Comparison of ENCODE assay signal across 21 mouse cellular contexts in the genomic region with DNA sequence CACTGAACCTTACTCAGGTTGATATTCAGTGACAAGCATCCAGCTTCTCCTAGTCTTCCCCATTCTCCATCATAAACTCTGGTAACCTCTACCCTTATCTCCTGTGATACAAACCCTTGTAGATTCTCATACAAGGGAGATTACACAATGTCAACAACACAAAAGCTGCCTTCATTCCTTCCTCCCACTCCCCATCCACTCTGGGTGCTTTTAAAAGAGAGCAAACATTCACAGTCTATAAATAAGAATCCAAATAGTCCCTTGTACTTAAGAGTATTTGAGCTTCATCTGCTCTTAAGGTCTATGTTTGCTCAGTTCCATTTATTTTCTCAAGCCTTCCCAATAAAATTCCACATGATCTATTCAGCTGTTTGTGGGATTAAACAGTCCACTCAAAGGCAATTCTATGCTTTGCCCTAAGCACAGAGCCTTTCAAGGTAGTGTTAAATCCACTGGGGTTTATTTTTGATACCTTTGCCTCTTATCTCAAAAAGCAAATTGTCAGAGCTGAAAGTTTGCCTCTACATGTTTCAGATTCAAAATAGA.
DNase-seq lines count a peak whose midpoint lies in the region; ATAC-seq and TF ChIP-seq lines count a peak whose summit lies in the region.
"Had no signal": no experiment of that assay in that cellular context is flagged by ENCODE, and none has a peak within 500 bp of the region (broad histone marks: within the 10 kb centered on the region; RNA-seq: fewer than 3 reads in every experiment).

No protein-coding gene starts in this region.

- no peak overlapping the region for H3K4me2 ChIP-seq in forebrain, postnatal 0 days (ENCODE audit: low read depth)
- H3K4me2 ChIP-seq in forebrain, embryonic 11.5 days (ENCODE audit: low read depth, low read length, severe bottlenecking), result no peak overlapping the region
- H3K4me2 ChIP-seq in lung, embryonic 16.5 days (ENCODE audit: low read depth, low read length), result no peak overlapping the region
- no peak overlapping the region for H3K4me2 ChIP-seq in stomach, embryonic 14.5 days (replicated peaks; ENCODE audit: low read depth, low read length)
- H3K4me2 ChIP-seq in stomach, postnatal 0 days (replicated peaks; ENCODE audit: low read depth), result no peak overlapping the region
- H3K4me2 ChIP-seq in liver, embryonic 12.5 days, result no peak overlapping the region
- H3K4me2 ChIP-seq: kidney, embryonic 15.5 days; limb, embryonic 12.5 days; midbrain, embryonic 12.5 days had no signal

- no peaks in the 10 kb centered on the region for H3K36me3 ChIP-seq in forebrain, postnatal 0 days (ENCODE audit: insufficient read depth)
- no peaks in the 10 kb centered on the region for H3K36me3 ChIP-seq in forebrain, embryonic 11.5 days (ENCODE audit: control insufficient read depth, insufficient read depth, low read length)
- H3K36me3 ChIP-seq in lung, embryonic 16.5 days (ENCODE audit: control insufficient read depth, insufficient read depth, low read length), result no peaks in the 10 kb centered on the region
- H3K36me3 ChIP-seq in stomach, embryonic 14.5 days (ENCODE audit: control insufficient read depth, insufficient read depth, low read length), result no peaks in the 10 kb centered on the region
- no peaks in the 10 kb centered on the region for H3K36me3 ChIP-seq in stomach, postnatal 0 days (ENCODE audit: control insufficient read depth, insufficient read depth, low read length)
- H3K36me3 ChIP-seq in liver, embryonic 12.5 days, result no peaks in the 10 kb centered on the region
- H3K36me3 ChIP-seq: hindbrain, embryonic 10.5 days; kidney, embryonic 15.5 days; limb, embryonic 12.5 days; midbrain, embryonic 12.5 days had no signal

- no peak for DNase-seq in forebrain, postnatal 0 days
- no peak for DNase-seq in forebrain, embryonic 11.5 days (ENCODE audit: low spot score)
- no peak for DNase-seq in lung, postnatal 10 days
- no peak for DNase-seq in stomach, postnatal 0 days (ENCODE audit: low spot score)
- DNase-seq: adrenal gland, postnatal 10 days; cerebellum, adult 11 months; cerebellum, adult 9-10 months; cerebellum, postnatal 36 days; gastrocnemius, postnatal 14 days; heart, postnatal 14 days; kidney, adult 18-20 months; kidney, postnatal 25 days; right cerebral cortex, postnatal 25 days had no signal

- no peaks in the 10 kb centered on the region for H3K9me3 ChIP-seq in forebrain, postnatal 0 days (ENCODE audit: low read length)
- no peaks in the 10 kb centered on the region for H3K9me3 ChIP-seq in forebrain, embryonic 11.5 days (ENCODE audit: control insufficient read depth, low read length)
- H3K9me3 ChIP-seq in lung, embryonic 16.5 days (ENCODE audit: control insufficient read depth, low read length), result no peaks in the 10 kb centered on the region
- H3K9me3 ChIP-seq in stomach, embryonic 14.5 days (ENCODE audit: control insufficient read depth, low read depth, low read length), result no peaks in the 10 kb centered on the region
- H3K9me3 ChIP-seq in stomach, postnatal 0 days (ENCODE audit: control insufficient read depth, low read length), result no peaks in the 10 kb centered on the region
- H3K9me3 ChIP-seq in liver, embryonic 12.5 days (replicated peaks), result no peaks in the 10 kb centered on the region
- H3K9me3 ChIP-seq: hindbrain, embryonic 10.5 days; kidney, embryonic 15.5 days; limb, embryonic 12.5 days; midbrain, embryonic 12.5 days had no signal

- H3K27ac ChIP-seq in forebrain, postnatal 0 days (ENCODE audit: low read depth, low read length), result peak overlapping the region; percentile 50
- no peak overlapping the region for H3K27ac ChIP-seq in forebrain, embryonic 11.5 days (ENCODE audit: low read depth, low read length)
- no peak overlapping the region for H3K27ac ChIP-seq in lung, embryonic 16.5 days (ENCODE audit: low read length)
- no peak overlapping the region for H3K27ac ChIP-seq in stomach, embryonic 14.5 days (ENCODE audit: low read length)
- no peak overlapping the region for H3K27ac ChIP-seq in stomach, postnatal 0 days (replicated peaks)
- no peak overlapping the region for H3K27ac ChIP-seq in liver, embryonic 12.5 days
- H3K27ac ChIP-seq: kidney, embryonic 15.5 days; limb, embryonic 12.5 days; midbrain, embryonic 12.5 days had no signal

- H3K9ac ChIP-seq in forebrain, postnatal 0 days, result no peak overlapping the region
- H3K9ac ChIP-seq in forebrain, embryonic 11.5 days (ENCODE audit: low read length), result no peak overlapping the region
- H3K9ac ChIP-seq in lung, embryonic 16.5 days (ENCODE audit: low read length), result no peak overlapping the region
- H3K9ac ChIP-seq in stomach, embryonic 14.5 days (replicated peaks; ENCODE audit: low read depth, low read length), result no peak overlapping the region
- H3K9ac ChIP-seq in stomach, postnatal 0 days (ENCODE audit: low read length), result no peak overlapping the region
- no peak overlapping the region for H3K9ac ChIP-seq in liver, embryonic 12.5 days
- H3K9ac ChIP-seq: kidney, embryonic 15.5 days; limb, embryonic 12.5 days; midbrain, embryonic 12.5 days had no signal

- TF ChIP-seq EP300 in stomach, postnatal 0 days (optimal IDR thresholded peaks at IDR 0.05), result no peak

- ATAC-seq in forebrain, postnatal 0 days, result peak; percentile 12; the same call in 1 of the 2 replicates
- ATAC-seq in forebrain, embryonic 11.5 days (replicated peaks; ENCODE audit: low FRiP score), result no peak
- ATAC-seq in lung, embryonic 16.5 days (ENCODE audit: low read depth), result peak; percentile 80
- peak; percentile 83 for ATAC-seq in stomach, embryonic 14.5 days (ENCODE audit: insufficient number of reproducible peaks, insufficient read depth, low FRiP score, low read depth)
- no peak for ATAC-seq in stomach, postnatal 0 days (ENCODE audit: low FRiP score, low TSS enrichment)
- no peak for ATAC-seq in liver, embryonic 12.5 days
- ATAC-seq: Patski had no signal

- no peaks in the 10 kb centered on the region for H3K27me3 ChIP-seq in forebrain, postnatal 0 days (ENCODE audit: insufficient read depth, low read length)
- H3K27me3 ChIP-seq in forebrain, embryonic 11.5 days (ENCODE audit: control insufficient read depth, insufficient read depth, low read length), result no peaks in the 10 kb centered on the region
- H3K27me3 ChIP-seq in lung, embryonic 16.5 days (ENCODE audit: control insufficient read depth, insufficient read depth, low read depth, low read length), result no peaks in the 10 kb centered on the region
- no peaks in the 10 kb centered on the region for H3K27me3 ChIP-seq in stomach, embryonic 14.5 days (ENCODE audit: control insufficient read depth, insufficient read depth, low read length)
- no peaks in the 10 kb centered on the region for H3K27me3 ChIP-seq in stomach, postnatal 0 days (ENCODE audit: control insufficient read depth, insufficient read depth, low read length)
- no peaks in the 10 kb centered on the region for H3K27me3 ChIP-seq in liver, embryonic 12.5 days (replicated peaks)
- H3K27me3 ChIP-seq: kidney, embryonic 15.5 days; limb, embryonic 12.5 days; midbrain, embryonic 12.5 days had no signal

- H3K4me3 ChIP-seq in forebrain, postnatal 0 days (ENCODE audit: low read depth, low read length), result no peak overlapping the region
- no peak overlapping the region for H3K4me3 ChIP-seq in forebrain, embryonic 11.5 days (ENCODE audit: low read depth, low read length)
- no peak overlapping the region for H3K4me3 ChIP-seq in lung, embryonic 16.5 days (ENCODE audit: low read length)
- no peak overlapping the region for H3K4me3 ChIP-seq in stomach, embryonic 14.5 days (ENCODE audit: low read depth, low read length)
- H3K4me3 ChIP-seq in stomach, postnatal 0 days (ENCODE audit: low read depth, low read length), result no peak overlapping the region
- H3K4me3 ChIP-seq in liver, embryonic 12.5 days, result no peak overlapping the region
- H3K4me3 ChIP-seq: hindbrain, embryonic 10.5 days; kidney, embryonic 15.5 days; limb, embryonic 12.5 days; midbrain, embryonic 12.5 days had no signal

- no peaks in the 10 kb centered on the region for H3K4me1 ChIP-seq in forebrain, postnatal 0 days (ENCODE audit: insufficient read depth)
- H3K4me1 ChIP-seq in forebrain, embryonic 11.5 days (replicated peaks; ENCODE audit: control insufficient read depth, insufficient read depth, low read length), result no peaks in the 10 kb centered on the region
- peaks cover 9% of the 10 kb centered on the region; the same call in 1 of the 2 replicates for H3K4me1 ChIP-seq in lung, embryonic 16.5 days (replicated peaks; ENCODE audit: control insufficient read depth, insufficient read depth, low read length)
- H3K4me1 ChIP-seq in stomach, embryonic 14.5 days (ENCODE audit: control insufficient read depth, insufficient read depth, low read length), result no peaks in the 10 kb centered on the region
- H3K4me1 ChIP-seq in stomach, postnatal 0 days (replicated peaks; ENCODE audit: control insufficient read depth, insufficient read depth), result no peaks in the 10 kb centered on the region
- no peaks in the 10 kb centered on the region for H3K4me1 ChIP-seq in liver, embryonic 12.5 days
- H3K4me1 ChIP-seq: kidney, embryonic 15.5 days; limb, embryonic 12.5 days; midbrain, embryonic 12.5 days had no signal

- no peak for TF ChIP-seq CTCF in forebrain, postnatal 0 days (IDR thresholded peaks at IDR 0.05; ENCODE audit: low read depth)
- no peak for TF ChIP-seq CTCF in stomach, postnatal 0 days (IDR thresholded peaks at IDR 0.05; ENCODE audit: low read depth)

Comparison
In these comparisons a context has a peak if more than half of its experiments do, and no peak if none do; other contexts are left out.
1. ATAC-seq: peak in forebrain, postnatal 0 days (single experiment), lung, embryonic 16.5 days (single experiment) and stomach, embryonic 14.5 days (single experiment); none in forebrain, embryonic 11.5 days (single experiment), stomach, postnatal 0 days (single experiment) and liver, embryonic 12.5 days (single experiment).